Mouse (Mus musculus) liver, embryonic 14 days (tissue): ENCODE results near the gene Wfdc16. TPM values are rescaled to one million over a fixed set of nuclear protein-coding genes. Genes with fewer than 3 reads are reported as not detected.

Source experiments
- polyA plus RNA-seq: library from polyadenylated mRNA; depleted of rRNA; stranded (reverse); fragments of >200 nt; gene quantifications from 2 replicates; pipeline ENCODE4 v1.2.3, GENCODE M21; 2012; rRNA removed

The Wfdc16 gene
- not detected in 2 replicates for polyA plus RNA-seq

GRCm38 (mm10) chr2:164638696-164639095, at the start of gene Wfdc16:
TSS of gene Wfdc16 (minus strand) at chr2:164638796.

GRCm38 (mm10) chr2:164684807-164685206, 46.2 kb upstream of the Wfdc16 start, which contains the start of gene Wfdc13:
TSS of gene Wfdc13 (plus strand) at chr2:164685107.

GRCm38 (mm10) chr2:164673987-164674386, 35.4 kb upstream of the Wfdc16 start, which contains the start of gene Wfdc11:
TSS of gene Wfdc11 (minus strand) at chr2:164674087.

GRCm38 (mm10) chr2:164656483-164656882, 17.9 kb upstream of the Wfdc16 start, which contains the start of gene Wfdc9:
TSS of gene Wfdc9 (minus strand) at chr2:164656583.

GRCm38 (mm10) chr2:164655858-164656257, 17.3 kb upstream of the Wfdc16 start, which contains the start of gene Wfdc10:
TSS of gene Wfdc10 (plus strand) at chr2:164656046.

GRCm38 (mm10) chr2:164613471-164613870, 25.1 kb downstream of the Wfdc16 start, which contains the start of the genes Wfdc6b and Wfdc8:
TSS of gene Wfdc6b (plus strand) at chr2:164613522.
TSS of gene Wfdc8 (minus strand) at chr2:164613626.

GRCm38 (mm10) chr2:164593494-164593893, 45.1 kb downstream of the Wfdc16 start, which contains the start of gene Eppin:
TSS of gene Eppin (minus strand) at chr2:164593594.

GRCm38 (mm10) chr2:164585025-164585725, 53.4 kb downstream of the Wfdc16 start, which contains the start of gene Wfdc6a:
TSS of gene Wfdc6a (minus strand) at chr2:164585447.

Other genes starting within 250 kb of the Wfdc16 start
- 8.6 and 9.0 TPM in 2 replicates for gene Slpi, start 249.7 kb downstream of the Wfdc16 start, polyA plus RNA-seq
- 0.07 TPM in 1 of 2 replicates, not detected in the other for gene Rbpjl, start 235.7 kb downstream of the Wfdc16 start, polyA plus RNA-seq
- gene Matn4, start 233.6 kb downstream of the Wfdc16 start, polyA plus RNA-seq, result 0.06 and 0.24 TPM in 2 replicates
- 10.9 and 13.1 TPM in 2 replicates for gene Sdc4, start 194.9 kb downstream of the Wfdc16 start, polyA plus RNA-seq
- 13.3 and 16.2 TPM in 2 replicates for gene Sys1, start 181.8 kb downstream of the Wfdc16 start, polyA plus RNA-seq
- 0.15 and 0.50 TPM in 2 replicates for gene Gm20458, start 177.8 kb downstream of the Wfdc16 start, polyA plus RNA-seq
- not detected in 2 replicates for gene Trp53tg5, start 165.1 kb downstream of the Wfdc16 start, polyA plus RNA-seq
- gene Dbndd2, start 152.7 kb downstream of the Wfdc16 start, polyA plus RNA-seq, result 5.0 and 5.1 TPM in 2 replicates
- gene Pigt, start 141.3 kb downstream of the Wfdc16 start, polyA plus RNA-seq, result 16.7 and 21.2 TPM in 2 replicates
- 0.70 and 1.2 TPM in 2 replicates for gene Wfdc2, start 76.4 kb downstream of the Wfdc16 start, polyA plus RNA-seq
- gene Spint3, start 65.3 kb downstream of the Wfdc16 start, polyA plus RNA-seq, result not detected in 2 replicates
- 0.07 TPM in 1 of 2 replicates, not detected in the other for gene Wfdc6a, start 53.3 kb downstream of the Wfdc16 start, polyA plus RNA-seq
- gene Eppin, start 45.2 kb downstream of the Wfdc16 start, polyA plus RNA-seq, result not detected in 2 replicates
- gene Wfdc6b, start 25.3 kb downstream of the Wfdc16 start, polyA plus RNA-seq, result not detected in 2 replicates
- gene Wfdc8, start 25.2 kb downstream of the Wfdc16 start, polyA plus RNA-seq, result not detected in 2 replicates
- not detected in 2 replicates for gene Wfdc10, start 17.2 kb upstream of the Wfdc16 start, polyA plus RNA-seq
- not detected in 2 replicates for gene Wfdc9, start 17.8 kb upstream of the Wfdc16 start, polyA plus RNA-seq
- gene Wfdc11, start 35.3 kb upstream of the Wfdc16 start, polyA plus RNA-seq, result not detected in 2 replicates
- not detected in 2 replicates for gene Wfdc13, start 46.3 kb upstream of the Wfdc16 start, polyA plus RNA-seq
- not detected in 2 replicates for gene Spint4, start 59.7 kb upstream of the Wfdc16 start, polyA plus RNA-seq
- not detected in 2 replicates for gene Spint5, start 76.5 kb upstream of the Wfdc16 start, polyA plus RNA-seq
- gene Wfdc3, start 107.1 kb upstream of the Wfdc16 start, polyA plus RNA-seq, result 1.6 and 1.7 TPM in 2 replicates
- gene Dnttip1, start 107.2 kb upstream of the Wfdc16 start, polyA plus RNA-seq, result 26.6 and 27.2 TPM in 2 replicates
- gene Ube2c, start 131.1 kb upstream of the Wfdc16 start, polyA plus RNA-seq, result 386 and 491 TPM in 2 replicates
- 0.45 and 15.8 TPM in 2 replicates for gene Tnnc2, start 141.2 kb upstream of the Wfdc16 start, polyA plus RNA-seq
- gene Snx21, start 147.0 kb upstream of the Wfdc16 start, polyA plus RNA-seq, result 2.3 and 2.4 TPM in 2 replicates
- gene Acot8, start 166.1 kb upstream of the Wfdc16 start, polyA plus RNA-seq, result 19.0 and 20.4 TPM in 2 replicates
- 2.2 and 2.4 TPM in 2 replicates for gene Zswim3, start 166.3 kb upstream of the Wfdc16 start, polyA plus RNA-seq
- 1.8 and 2.2 TPM in 2 replicates for gene Zswim1, start 183.9 kb upstream of the Wfdc16 start, polyA plus RNA-seq
- 0.05 TPM in 1 of 2 replicates, not detected in the other for gene Spata25, start 189.7 kb upstream of the Wfdc16 start, polyA plus RNA-seq
- gene Ctsa, start 194.1 kb upstream of the Wfdc16 start, polyA plus RNA-seq, result 58.4 and 71.2 TPM in 2 replicates
- gene Neurl2, start 194.7 kb upstream of the Wfdc16 start, polyA plus RNA-seq, result 0.88 and 0.89 TPM in 2 replicates
- 6.8 and 8.1 TPM in 2 replicates for gene Pltp, start 218.9 kb upstream of the Wfdc16 start, polyA plus RNA-seq
- gene Pcif1, start 240.5 kb upstream of the Wfdc16 start, polyA plus RNA-seq, result 17.5 and 19.0 TPM in 2 replicates